Mouse (Mus musculus) spleen, postnatal 0 days (tissue): ENCODE measurements around the gene Npm3. TPM values are rescaled to one million over a fixed set of nuclear protein-coding genes. Genes with fewer than 3 reads are reported as not detected.

Experiments used
- polyA plus RNA-seq: library from polyadenylated mRNA; unstranded; fragments of >200 nt; fragmentation: Nextera tagmentation; extraction: Ambion mirVana; gene quantifications from 2 replicates; pipeline ENCODE4 v1.2.1, GENCODE M21; 2015

The Npm3 gene
- 17.4 and 20.0 TPM in 2 replicates for polyA plus RNA-seq

DNA sequence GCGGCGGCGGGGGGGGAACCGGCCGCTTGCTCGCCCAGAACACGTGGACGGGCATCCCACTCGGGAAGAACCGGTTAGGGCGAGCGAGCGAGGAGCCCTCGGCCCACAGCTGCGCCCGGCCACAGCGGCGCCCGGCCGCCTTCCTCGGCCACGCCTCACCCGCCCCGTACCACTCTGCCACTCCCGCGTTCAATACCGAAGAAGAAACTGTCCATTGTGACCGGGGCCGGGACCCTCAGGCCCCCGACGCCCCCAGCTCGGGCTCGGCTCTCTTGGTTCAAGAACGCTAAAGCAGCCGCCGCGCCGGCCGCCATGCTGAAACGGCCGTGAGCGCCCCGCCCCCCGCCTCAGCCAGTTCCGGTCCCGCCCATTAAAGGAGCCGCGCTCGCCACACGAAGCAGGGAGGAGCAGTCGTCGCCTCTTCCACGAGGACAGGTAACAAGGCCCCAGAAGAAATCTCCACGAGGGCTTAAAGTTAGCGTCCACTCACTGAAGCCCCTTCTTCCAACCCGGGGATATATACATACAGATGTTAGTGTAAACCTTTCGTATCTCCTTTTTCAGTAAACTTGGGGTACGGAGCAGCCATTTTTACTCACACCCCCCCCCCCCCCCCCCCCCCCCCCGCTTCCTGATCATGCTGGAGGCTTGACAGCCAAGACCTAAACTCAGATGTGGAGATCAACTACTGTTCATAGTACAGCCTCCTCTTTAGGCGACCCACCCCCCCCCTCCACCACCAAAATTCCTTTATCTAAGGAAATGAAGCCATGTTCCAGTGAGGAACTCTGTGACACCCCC lies at the start of gene Npm3:
Gene Npm3 (minus strand): TSS at position 349 of the 801 bp plus-strand sequence.

DNA sequence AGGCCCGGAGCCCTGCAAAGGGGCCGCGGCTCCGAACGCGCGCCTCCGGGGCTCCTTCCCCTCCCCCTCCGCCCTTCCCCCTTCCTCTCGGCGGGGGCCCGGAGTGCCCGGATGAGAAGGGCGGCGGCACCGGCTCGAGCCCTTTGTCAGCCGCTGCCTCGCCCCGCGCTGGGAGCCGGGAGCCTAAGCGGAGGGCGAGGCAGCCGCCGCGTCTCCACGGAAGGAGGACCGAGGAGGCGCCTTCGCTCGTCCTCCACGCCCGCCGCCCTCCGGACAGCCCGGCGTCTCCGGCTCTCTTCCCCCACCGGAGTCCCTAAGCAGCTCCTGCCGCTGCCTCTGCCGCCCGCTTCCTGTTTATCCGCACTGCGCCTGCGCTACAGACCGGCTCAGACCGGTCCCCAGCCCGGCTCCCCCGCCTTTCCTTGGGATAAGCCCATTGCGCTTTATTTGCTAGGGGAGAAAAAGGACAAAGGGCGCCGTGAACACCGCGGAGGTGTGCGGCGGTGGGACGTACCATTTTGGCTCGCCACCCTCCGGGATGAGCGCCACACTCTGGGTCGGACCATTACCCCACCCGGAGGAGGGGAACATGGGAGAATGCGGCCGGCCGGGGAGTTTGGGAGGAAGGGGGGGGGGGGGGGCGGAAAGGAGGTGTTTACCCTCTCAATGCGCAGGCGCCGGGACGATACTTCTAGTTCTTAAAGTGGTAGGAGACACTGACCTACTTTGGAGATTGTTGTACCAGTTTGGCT lies 34.0 kb upstream of the Npm3 start, which contains the start of gene Mgea5:
Gene Mgea5 (minus strand): TSS at position 657 of the 752 bp plus-strand sequence.

GRCm38 (mm10) chr19:45742218-45742983 lies 7.0 kb downstream of the Npm3 start, which contains the start of gene Fgf8:
Gene Fgf8 (minus strand): TSS chr19:45742915.

Other genes with a start within 250 kb of the Npm3 start
- gene Poll, start 189.1 kb downstream of the Npm3 start, polyA plus RNA-seq: 4.7 and 6.3 TPM in 2 replicates
- 22.5 and 25.9 TPM in 2 replicates for gene Gm17018, start 189.0 kb downstream of the Npm3 start, polyA plus RNA-seq
- gene Fbxw4, start 89.3 kb downstream of the Npm3 start, polyA plus RNA-seq: 4.3 and 4.8 TPM in 2 replicates
- gene Fgf8, start 6.7 kb downstream of the Npm3 start, polyA plus RNA-seq: 1.1 and 1.2 TPM in 2 replicates
- 30.5 and 36.3 TPM in 2 replicates for gene Mgea5, start 34.2 kb upstream of the Npm3 start, polyA plus RNA-seq
- gene Kcnip2, start 66.5 kb upstream of the Npm3 start, polyA plus RNA-seq: 1.1 and 1.3 TPM in 2 replicates
- 4.9 and 7.0 TPM in 2 replicates for gene Armh3, start 248.9 kb upstream of the Npm3 start, polyA plus RNA-seq